Mouse (Mus musculus) lung, embryonic 14.5 days (tissue): ENCODE data around the gene Pdzd2. TPM values are rescaled to one million over a fixed set of nuclear protein-coding genes. Genes with fewer than 3 reads are reported as not detected.

Experiments
- ATAC-seq: fragments of 200-750 bp; cut with Nextera tagmentation; 2 replicates; pipeline ENCODE4 v1.8.0; 2017; ENCODE audit warnings: mild to moderate bottlenecking, moderate TSS enrichment, moderate library complexity; ENCODE audit not compliant: insufficient read depth
- DNase-seq: peaks from one replicate; pipeline ENCODE4 v3.0.0-alpha.2; 2015
- H3K27ac ChIP-seq: fragments of 300-500 bp; sonication (generic); 2 replicates; pipeline ENCODE4 v1.5.1; 2014; ENCODE audit warnings: low read depth, mild to moderate bottlenecking, moderate library complexity
- H3K27me3 ChIP-seq: fragments of 300-500 bp; sonication (generic); 2 replicates; pipeline ENCODE4 v1.6.1; 2014; ENCODE audit warnings: low read length, control low read depth; ENCODE audit not compliant: insufficient read depth
- H3K36me3 ChIP-seq: fragments of 300-500 bp; sonication (generic); 2 replicates; pipeline ENCODE4 v1.6.1; 2014; ENCODE audit warnings: control low read depth; ENCODE audit not compliant: insufficient read depth
- H3K4me1 ChIP-seq: fragments of 300-500 bp; sonication (generic); 2 replicates; pipeline ENCODE4 v1.6.1; 2014; ENCODE audit warnings: antibody characterized with exemption, control low read depth; ENCODE audit not compliant: insufficient read depth
- H3K4me2 ChIP-seq: fragments of 300-500 bp; sonication (generic); 2 replicates; pipeline ENCODE4 v1.6.1; 2014; ENCODE audit warnings: mild to moderate bottlenecking
- H3K4me3 ChIP-seq: fragments of 300-500 bp; sonication (generic); 2 replicates; pipeline ENCODE4 v1.5.1; 2014; ENCODE audit warnings: low read depth, low read length
- H3K9ac ChIP-seq: fragments of 300-500 bp; sonication (generic); 2 replicates; pipeline ENCODE4 v1.6.1; 2014
- H3K9me3 ChIP-seq: fragments of 300-500 bp; sonication (generic); 2 replicates; pipeline ENCODE4 v1.6.1; 2016; ENCODE audit warnings: low read depth, low read length, control low read depth
- CTCF ChIP-seq: IDR thresholded peaks from 2 replicates; pipeline ENCODE4 v1.5.1; 2016; ENCODE audit warnings: antibody characterized with exemption, low read depth
- WGBS: fragments of 180-500 bp; shearing (Covaris S2); extraction: QIAGEN DNeasy Blood & Tissue Kit; methylation state at CpG from one replicate; pipeline ENCODE4 v1.1.7; 2014; 5-methylcytosine and 5-hydroxymethylcytosine counted together
- polyA plus RNA-seq: library from polyadenylated mRNA; unstranded; fragments of >200 nt; fragmentation: Nextera tagmentation; extraction: Ambion mirVana; gene quantifications from 2 replicates; pipeline ENCODE4 v1.2.1, GENCODE M21; 2014

The Pdzd2 gene
- polyA plus RNA-seq, 1 experiment from 2014 or later: 24.1 TPM

DNA sequence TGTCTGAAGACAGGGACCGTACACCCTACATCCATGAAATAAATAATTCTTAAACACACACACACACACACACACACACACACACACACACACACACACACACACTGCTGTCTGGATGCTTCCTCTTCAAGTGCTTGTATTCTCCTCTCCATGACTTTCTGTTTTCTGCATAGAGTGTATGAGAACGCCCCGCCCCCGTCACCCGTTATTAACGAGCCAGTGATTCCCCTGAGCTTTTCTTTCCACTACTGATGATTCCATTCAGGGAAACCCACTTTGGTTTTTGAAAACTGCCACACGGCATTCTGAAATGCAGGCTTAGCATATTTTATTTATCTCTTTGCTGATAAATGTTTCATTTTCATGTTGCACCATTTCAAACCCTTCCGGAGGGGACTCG is 219.4 kb downstream of the Pdzd2 start:
- DNase-seq: peak; percentile 11
- WGBS: 63% methylated on average over 9 of the region's 9 CpGs
- TF ChIP-seq CTCF: no peak

DNA sequence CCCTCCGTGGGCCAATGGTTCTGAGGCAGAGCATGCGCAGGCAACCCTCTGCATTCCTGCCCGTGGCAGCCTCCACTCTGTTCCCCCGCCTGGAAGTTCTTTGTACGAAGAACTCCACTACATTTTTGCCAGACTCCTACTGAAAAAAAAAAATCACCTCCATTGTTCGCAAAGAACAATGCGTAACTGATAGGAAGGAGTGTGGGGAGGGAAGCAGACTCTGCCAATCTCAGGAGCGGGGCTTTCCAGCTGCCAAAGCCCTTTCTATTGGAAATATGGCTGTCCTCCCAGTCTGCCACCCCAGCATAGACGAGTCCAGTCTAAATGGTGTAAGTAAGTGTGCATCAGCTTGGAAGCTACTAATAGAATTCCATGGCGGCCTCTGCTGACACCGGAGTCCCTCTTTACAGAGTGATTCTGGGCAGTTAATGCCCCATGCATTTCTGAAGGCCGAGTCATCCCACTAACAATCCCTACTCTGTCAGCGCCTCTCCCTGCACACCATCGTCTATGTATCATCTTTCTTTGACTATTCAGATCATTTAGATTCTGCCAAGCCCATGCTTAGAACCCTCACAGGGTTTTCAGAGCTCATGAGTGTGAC is 221.3 kb downstream of the Pdzd2 start:
- ATAC-seq (no peak), DNase-seq (peak; percentile 35)
- no peak for TF ChIP-seq CTCF
- no peaks in the 10 kb centered on the region for H3K9me3 ChIP-seq
- H3K9ac ChIP-seq: no peak overlapping the region
- H3K27ac ChIP-seq: no peak overlapping the region
- H3K4me2 ChIP-seq: no peak overlapping the region
- H3K36me3 ChIP-seq: no peaks in the 10 kb centered on the region
- WGBS: 56% methylated on average over 14 of the region's 14 CpGs
- H3K27me3 ChIP-seq: no peaks in the 10 kb centered on the region
- peaks cover 14% of the 10 kb centered on the region; the same call in 1 of the 2 replicates for H3K4me1 ChIP-seq
- H3K4me3 ChIP-seq: no peak overlapping the region

More for the DNA sequence above, 219.4 kb downstream of the Pdzd2 start:
- H3K27me3 ChIP-seq: no peaks in the 10 kb centered on the region
- H3K9ac ChIP-seq: no peak overlapping the region
- H3K4me1 ChIP-seq: peaks cover 14% of the 10 kb centered on the region; the same call in 1 of the 2 replicates
- H3K36me3 ChIP-seq: no peaks in the 10 kb centered on the region
- no peaks in the 10 kb centered on the region for H3K9me3 ChIP-seq
- H3K4me2 ChIP-seq: no peak overlapping the region
- no peak overlapping the region for H3K4me3 ChIP-seq
- no peak for ATAC-seq
- no peak overlapping the region for H3K27ac ChIP-seq

DNA sequence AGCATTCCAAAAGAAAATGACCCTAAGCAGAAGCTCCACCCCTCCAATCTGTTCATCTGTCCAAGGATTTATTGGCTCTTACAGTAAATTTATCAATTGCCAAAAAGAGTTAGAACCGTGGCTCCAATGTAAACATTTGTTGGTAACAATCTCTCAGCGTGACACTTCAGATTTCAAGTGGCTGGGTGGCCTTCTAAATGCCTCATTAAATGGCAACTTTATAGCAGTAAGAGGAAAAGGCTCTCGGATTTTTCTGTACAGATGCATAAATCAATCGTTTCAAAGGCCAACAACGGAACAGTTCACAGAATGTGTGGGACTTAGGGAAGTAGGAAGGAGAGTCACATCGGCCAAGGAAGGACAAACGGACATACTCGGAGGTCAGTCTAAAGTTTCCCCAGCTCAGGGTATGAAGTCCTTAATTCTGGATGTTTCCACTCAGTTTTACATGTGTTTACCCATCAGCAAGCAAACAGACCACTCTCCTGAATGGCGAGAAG is 222.4 kb downstream of the Pdzd2 start:
- Histone ChIP-seq H3K4me2 (no peak overlapping the region), H3K4me3 (no peak overlapping the region), H3K9ac (no peak overlapping the region), H3K9me3 (no peaks in the 10 kb centered on the region), H3K36me3 (no peaks in the 10 kb centered on the region), H3K27ac (no peak overlapping the region), H3K27me3 (no peaks in the 10 kb centered on the region), H3K4me1 (peaks cover 9% of the 10 kb centered on the region; the same call in 1 of the 2 replicates)
- DNase-seq (peak; percentile 75), ATAC-seq (no peak)
- 31% methylated on average over 9 of the region's 9 CpGs for WGBS
- no peak for TF ChIP-seq CTCF

DNA sequence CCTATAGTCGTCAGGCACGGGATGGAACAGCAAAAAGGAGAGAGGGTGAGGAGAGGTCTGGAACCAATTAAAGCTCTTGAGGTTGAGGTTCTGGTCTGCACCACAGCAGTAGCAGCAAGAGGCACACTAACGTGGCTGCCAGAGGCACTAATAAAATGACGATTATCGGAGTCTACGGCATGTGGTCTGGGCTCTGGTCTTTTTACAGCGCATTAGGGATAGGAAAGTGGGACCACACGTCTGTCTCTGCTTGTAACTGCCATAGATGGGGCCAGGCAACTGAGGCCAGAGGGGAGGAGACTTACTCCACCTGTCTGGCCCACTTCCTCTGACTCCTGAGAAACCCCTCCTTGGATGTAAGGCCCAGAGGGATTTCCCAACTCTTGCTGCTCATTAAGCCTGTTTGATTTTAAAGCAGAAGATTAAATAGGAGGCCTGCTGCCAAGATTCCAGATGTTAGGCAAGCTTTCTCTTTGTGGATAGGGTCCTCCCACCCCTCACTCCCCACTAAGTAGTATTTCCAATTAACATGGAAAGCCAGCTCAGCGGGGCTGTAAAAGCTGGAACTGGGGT is 224.4 kb downstream of the Pdzd2 start:
- no peak overlapping the region for H3K4me3 ChIP-seq
- H3K9ac ChIP-seq: no peak overlapping the region
- DNase-seq: peak; percentile 80
- no peak overlapping the region for H3K4me2 ChIP-seq
- no peak for TF ChIP-seq CTCF
- peak; percentile 43; the same call in 1 of the 2 replicates for ATAC-seq
- 58% methylated on average over 9 of the region's 9 CpGs for WGBS
- H3K9me3 ChIP-seq: no peaks in the 10 kb centered on the region
- no peak overlapping the region for H3K27ac ChIP-seq
- no peaks in the 10 kb centered on the region for H3K27me3 ChIP-seq
- H3K4me1 ChIP-seq: peaks cover 9% of the 10 kb centered on the region; the same call in 1 of the 2 replicates
- H3K36me3 ChIP-seq: no peaks in the 10 kb centered on the region

DNA sequence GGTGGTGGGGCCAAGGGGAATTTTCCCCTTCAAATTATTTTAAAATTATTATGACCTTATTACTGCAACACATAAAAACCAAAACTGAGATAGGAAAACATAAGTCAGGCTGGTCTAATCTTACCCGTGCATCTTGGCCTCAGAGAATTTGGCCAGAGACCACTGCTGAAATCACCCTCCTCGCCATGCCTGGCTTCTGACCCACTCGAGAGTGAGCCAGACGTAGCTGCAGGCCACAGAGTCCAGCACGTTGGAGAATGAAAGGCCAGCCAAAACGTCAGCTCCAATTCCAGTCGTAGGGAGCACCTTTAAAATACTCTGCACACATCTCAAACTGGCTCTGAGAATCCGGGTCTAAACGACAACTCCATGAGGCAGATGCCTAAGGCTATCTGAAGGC is 226.2 kb downstream of the Pdzd2 start:
- DNase-seq (no peak), ATAC-seq (no peak)
- Histone ChIP-seq H3K4me1 (peaks cover 9% of the 10 kb centered on the region; the same call in 1 of the 2 replicates), H3K4me3 (no peak overlapping the region), H3K27ac (no peak overlapping the region), H3K9me3 (no peaks in the 10 kb centered on the region), H3K27me3 (no peaks in the 10 kb centered on the region), H3K9ac (no peak overlapping the region), H3K4me2 (no peak overlapping the region), H3K36me3 (no peaks in the 10 kb centered on the region)
- TF ChIP-seq CTCF: no peak
- WGBS: 67% methylated on average over 9 of the region's 9 CpGs

DNA sequence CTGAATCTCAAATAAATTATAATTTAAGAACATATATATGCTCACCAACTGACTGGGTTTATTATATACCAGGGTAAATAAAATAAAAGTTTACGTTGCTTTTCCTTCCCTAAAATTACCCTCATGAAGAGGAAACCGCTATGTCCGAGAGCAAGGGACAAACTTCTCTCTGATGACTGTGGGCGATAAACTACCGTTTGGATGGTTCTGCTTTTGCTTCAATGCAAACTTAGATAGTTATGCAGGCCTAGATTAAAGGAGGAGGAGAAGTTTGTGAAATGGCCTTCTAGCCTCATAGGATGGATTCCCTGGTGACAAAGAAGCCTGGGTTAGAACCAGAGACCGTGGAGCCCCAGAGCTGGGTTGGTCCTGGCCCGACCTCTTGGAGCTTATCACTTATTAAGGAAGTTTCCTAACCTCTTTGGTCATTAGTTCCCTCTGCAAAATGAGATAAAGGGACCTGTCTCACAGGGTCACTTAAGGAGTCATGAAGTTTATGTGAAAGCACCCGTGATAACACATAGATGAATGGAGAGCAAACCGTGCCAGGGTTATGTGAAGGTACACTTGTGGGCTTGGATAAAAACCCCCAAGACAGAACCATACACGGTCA is 230.9 kb downstream of the Pdzd2 start:
- no peak overlapping the region for H3K27ac ChIP-seq
- no peak for DNase-seq
- no peak for TF ChIP-seq CTCF
- no peaks in the 10 kb centered on the region for H3K36me3 ChIP-seq
- no peak overlapping the region for H3K4me3 ChIP-seq
- ATAC-seq: no peak
- H3K4me2 ChIP-seq: no peak overlapping the region
- no peaks in the 10 kb centered on the region for H3K27me3 ChIP-seq
- no peaks in the 10 kb centered on the region for H3K9me3 ChIP-seq
- H3K9ac ChIP-seq: no peak overlapping the region
- H3K4me1 ChIP-seq: no peaks in the 10 kb centered on the region
- 79% methylated on average over 10 of the region's 10 CpGs for WGBS

DNA sequence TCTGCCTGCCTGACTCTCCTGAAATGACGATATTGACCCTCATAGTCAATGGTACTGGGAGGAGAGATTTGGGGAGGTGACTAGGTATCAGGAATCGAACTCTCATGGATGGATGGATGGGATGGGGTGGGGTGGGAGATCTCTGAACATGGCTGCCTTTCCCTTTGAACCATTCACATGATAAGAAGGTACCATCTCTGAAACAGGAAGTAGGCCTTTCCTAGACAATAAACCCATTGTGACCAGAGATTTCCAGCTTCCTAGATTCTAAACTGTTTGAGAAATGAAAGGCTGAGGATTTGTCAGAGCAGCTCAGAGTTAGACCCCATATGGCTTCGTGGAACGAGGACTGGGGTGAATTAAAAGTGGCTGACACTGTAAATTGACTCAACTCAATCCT is 232.2 kb downstream of the Pdzd2 start:
- H3K9me3 ChIP-seq: no peaks in the 10 kb centered on the region
- no peak overlapping the region for H3K4me3 ChIP-seq
- H3K36me3 ChIP-seq: no peaks in the 10 kb centered on the region
- H3K4me2 ChIP-seq: no peak overlapping the region
- 78% methylated on average over 4 of the region's 4 CpGs for WGBS
- ATAC-seq (no peak), DNase-seq (no peak)
- H3K27ac ChIP-seq: no peak overlapping the region
- TF ChIP-seq CTCF: no peak
- H3K27me3 ChIP-seq: no peaks in the 10 kb centered on the region
- H3K4me1 ChIP-seq: no peaks in the 10 kb centered on the region
- no peak overlapping the region for H3K9ac ChIP-seq
